Mouse (Mus musculus) ovary, adult 18-20 months (tissue): ENCODE measurements around the gene Gm17657.

Source experiments
- DNase-seq: peaks from one replicate; pipeline ENCODE4 v3.0.0; 2022; ENCODE audit warnings: low spot score, mixed read lengths

Gene Gm17657

GRCm38 (mm10) chr17:29549543-29550428 is at the start of gene Gm17657, which contains the start of gene Tbc1d22b:
Gene Gm17657 (minus strand): TSS chr17:29549638.
Gene Tbc1d22b (plus strand): TSS chr17:29549785.
- peak; percentile 91 for DNase-seq

GRCm38 (mm10) chr17:29599051-29599450 is 49.6 kb upstream of the Gm17657 start:
- no peak for DNase-seq

- no peak for DNase-seq
These were observed 47.3 kb upstream of the Gm17657 start for GRCm38 (mm10) chr17:29596771-29597132.

- no peak for DNase-seq
These were observed 46.7 kb upstream of the Gm17657 start for GRCm38 (mm10) chr17:29595891-29596770.

GRCm38 (mm10) chr17:29589221-29589898 is 39.9 kb upstream of the Gm17657 start:
- DNase-seq: no peak

DNA sequence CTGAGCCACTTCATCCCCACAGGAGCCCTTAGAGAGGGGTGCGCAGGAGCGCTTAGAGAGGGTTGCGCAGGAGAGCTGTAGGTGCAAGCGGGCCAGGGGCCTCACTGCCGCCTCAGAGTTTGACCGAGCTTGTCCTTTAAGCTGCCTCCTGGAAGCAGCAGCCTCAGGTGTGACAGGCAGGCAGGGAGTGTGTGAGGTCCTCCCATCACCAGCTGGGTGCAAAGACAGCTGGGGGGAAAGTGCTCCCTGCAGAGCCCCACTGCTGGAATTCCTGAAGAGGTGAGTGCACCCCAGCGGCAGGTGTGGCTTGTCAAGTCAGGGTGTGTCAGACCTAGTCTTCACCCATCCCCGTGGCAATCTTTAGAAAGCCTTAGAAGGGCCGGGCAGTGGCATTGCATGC is 37.5 kb upstream of the Gm17657 start:
- no peak for DNase-seq

GRCm38 (mm10) chr17:29585446-29585845 is 36.0 kb upstream of the Gm17657 start:
- DNase-seq: no peak

GRCm38 (mm10) chr17:29584737-29585136 is 35.3 kb upstream of the Gm17657 start:
- DNase-seq: no peak

- no peak for DNase-seq
These were observed 34.9 kb upstream of the Gm17657 start for GRCm38 (mm10) chr17:29584306-29584705.

- DNase-seq: no peak
These were observed 34.1 kb upstream of the Gm17657 start for GRCm38 (mm10) chr17:29583569-29583968.

- no peak for DNase-seq
These were observed 30.2 kb upstream of the Gm17657 start for GRCm38 (mm10) chr17:29579579-29580126.

DNA sequence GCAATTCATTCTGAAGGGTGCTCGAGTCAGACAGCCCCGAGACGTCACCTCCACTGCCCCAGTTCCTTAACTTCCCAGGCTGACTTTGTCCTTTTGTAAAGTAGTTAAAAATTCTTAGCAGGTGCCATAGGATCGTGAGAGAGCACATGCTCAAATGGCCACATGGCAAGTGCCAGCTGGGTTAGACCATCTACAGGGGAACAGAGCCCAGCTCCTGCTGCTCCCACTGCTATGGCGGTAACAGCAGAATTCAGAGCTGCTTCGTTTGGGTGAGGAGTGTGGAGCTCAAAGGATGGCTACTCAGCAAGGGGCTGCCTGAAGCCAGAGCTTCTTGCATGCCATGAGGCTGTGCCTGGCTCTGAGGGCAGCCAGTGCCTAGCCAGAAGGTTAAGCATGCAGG is 20.4 kb upstream of the Gm17657 start:
- no peak for DNase-seq

DNA sequence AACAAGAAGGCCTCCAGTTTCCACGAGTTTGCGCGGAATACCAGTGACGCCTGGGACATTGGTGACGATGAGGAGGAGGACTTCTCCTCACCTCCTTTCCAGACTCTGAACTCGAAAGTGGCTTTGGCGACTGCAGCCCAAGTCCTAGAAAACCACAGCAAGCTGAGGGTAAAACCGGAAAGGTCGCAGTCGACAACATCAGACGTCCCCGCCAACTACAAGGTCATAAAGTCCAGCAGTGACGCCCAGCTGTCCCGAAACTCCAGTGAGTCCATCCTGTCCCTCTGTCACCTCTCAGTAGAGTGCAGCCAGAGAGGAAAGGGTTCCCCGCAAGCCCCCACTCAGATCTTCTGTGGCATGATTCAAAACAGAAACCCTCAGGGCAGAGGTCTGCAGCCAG is 19.0 kb upstream of the Gm17657 start:
- DNase-seq: no peak

DNA sequence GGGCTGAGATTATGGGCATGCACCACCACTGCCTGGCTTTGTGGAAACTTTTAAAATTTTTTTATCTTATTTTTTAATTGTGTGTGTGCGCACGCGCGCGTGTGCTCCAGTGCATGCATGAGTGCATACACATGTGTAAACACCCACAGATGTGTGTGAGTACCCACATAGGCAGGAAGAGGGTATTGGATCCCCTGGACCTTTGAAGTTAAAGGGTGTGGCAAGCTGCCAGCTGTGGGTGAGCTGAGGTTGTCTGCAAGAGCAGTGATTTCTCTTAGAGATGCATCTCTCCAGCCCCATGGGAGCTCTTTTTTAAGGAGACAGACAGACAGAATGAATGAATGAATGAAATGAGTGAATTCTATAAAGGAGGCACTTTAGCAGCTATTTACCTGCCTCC is 16.1 kb upstream of the Gm17657 start:
- no peak for DNase-seq

GRCm38 (mm10) chr17:29558476-29558875 is 9.0 kb upstream of the Gm17657 start:
- no peak for DNase-seq

GRCm38 (mm10) chr17:29556893-29557292 is 7.5 kb upstream of the Gm17657 start:
- no peak for DNase-seq

GRCm38 (mm10) chr17:29556456-29556855 is 7.0 kb upstream of the Gm17657 start:
- DNase-seq: no peak

GRCm38 (mm10) chr17:29554176-29554575 is 4.7 kb upstream of the Gm17657 start:
- no peak for DNase-seq

- no peak for DNase-seq
These were observed 2.8 kb upstream of the Gm17657 start, which contains the start of gene Tmem217 for GRCm38 (mm10) chr17:29552162-29552732. Gene Tmem217 (minus strand): TSS chr17:29552385.

- DNase-seq: no peak
These were observed 1.6 kb upstream of the Gm17657 start for GRCm38 (mm10) chr17:29551019-29551418.

DNA sequence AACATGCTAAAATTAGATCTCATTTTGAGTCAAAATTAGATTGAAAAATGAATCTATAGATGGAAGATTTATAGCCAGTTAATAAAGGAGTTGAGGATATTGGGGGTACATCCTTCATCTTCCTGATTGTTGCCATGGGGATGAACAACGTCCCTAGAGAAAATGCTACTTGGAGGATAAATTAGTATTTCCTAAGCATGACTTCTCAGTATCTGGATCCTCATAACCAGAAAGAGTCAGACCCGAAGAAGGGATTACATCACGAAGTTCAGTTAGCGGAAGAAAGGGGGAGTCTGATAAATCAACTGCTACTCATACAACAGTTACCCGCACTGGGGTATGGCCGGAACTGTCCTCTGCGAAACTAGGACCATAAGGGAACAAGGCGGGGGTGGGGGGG is 444 bp downstream of the Gm17657 start:
- no peak for DNase-seq

GRCm38 (mm10) chr17:29548494-29548893 is 944 bp downstream of the Gm17657 start:
- no peak for DNase-seq
